Mouse (Mus musculus) embryonic fibroblast, embryonic 13.5 days (primary cell): ENCODE results near the gene Tbce.

Source experiments
- CTCF ChIP-seq: IDR thresholded peaks from 2 replicates; pipeline ENCODE4 v1.5.1; 2011; ENCODE audit warnings: mild to moderate bottlenecking, control low read depth, low read length, moderate library complexity, borderline replicate concordance; ENCODE audit not compliant: insufficient read depth
- POLR2A ChIP-seq: IDR thresholded peaks from 2 replicates; pipeline ENCODE4 v1.6.1; 2011; ENCODE audit warnings: low read depth, mild to moderate bottlenecking, control low read depth, low read length, moderate library complexity

GRCm38 (mm10) chr13:14033309-14034072 is 5.9 kb downstream of the Tbce start:
- TF ChIP-seq CTCF: no peak
- TF ChIP-seq POLR2A: no peak
